Mouse (Mus musculus): Measurements from ENCODE around the gene Usp32.

GRCm38 (mm10) chr11:84974582-84974981 lies 165.4 kb downstream of the Usp32 start:
- TF ChIP-seq CTCF (IDR thresholded peaks at IDR 0.05; ENCODE audit: borderline replicate concordance, insufficient read depth, low read depth, low read length) (no peak), POLR2A (IDR thresholded peaks at IDR 0.05; ENCODE audit: borderline replicate concordance, insufficient read depth, low read length) (no peak)
